Mouse (Mus musculus): ENCODE measurements around the gene Ptch1. TPM values are rescaled to one million over a fixed set of nuclear protein-coding genes. Genes with fewer than 3 reads are reported as not detected.

Gene Ptch1
- total RNA-seq (2012; rRNA removed) = 21.6 and 63.8 TPM in 2 replicates

DNA sequence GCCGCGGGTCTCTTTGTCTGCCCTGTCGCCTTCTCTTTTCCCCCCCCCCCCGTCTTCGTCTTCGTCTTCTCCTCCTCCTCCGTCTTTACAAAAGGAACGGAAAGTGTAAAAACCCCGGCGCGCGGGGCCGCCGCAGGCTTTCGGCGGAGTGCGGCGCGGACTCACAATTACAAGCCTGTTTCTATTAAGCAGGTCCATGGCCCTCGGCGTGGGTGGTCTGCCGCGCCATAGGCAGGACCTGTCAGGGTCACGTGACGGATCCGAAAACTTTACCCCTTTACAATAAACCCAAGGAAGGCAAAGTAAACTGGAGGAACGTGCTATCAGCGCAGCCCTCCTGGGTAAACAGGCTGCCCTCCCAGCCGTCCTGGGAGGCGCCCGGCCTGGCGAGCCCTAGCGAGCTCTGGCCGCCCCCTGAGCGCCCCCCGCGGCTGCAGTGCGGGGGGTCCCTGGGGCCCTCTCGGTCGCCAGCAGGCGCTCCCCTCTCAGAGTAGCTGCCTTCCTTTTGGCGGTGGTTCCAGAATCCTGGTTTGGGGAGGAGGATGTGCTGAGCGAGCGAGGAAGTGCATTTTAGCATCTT is at the start of gene Ptch1:
Gene Ptch1, minus strand, starts transcription at position 343 of the 580 bp plus-strand sequence.
- DNase-seq (ENCODE audit: low read depth, low spot score) = peak; percentile 61
- Histone ChIP-seq H3K9me3 (ENCODE audit: control insufficient read depth, insufficient read depth, low read depth, low read length) (no peaks in the 10 kb centered on the region), H3K4me1 (ENCODE audit: control insufficient read depth in 2 of 2, insufficient read depth in 2 of 2, low read length in 2 of 2, poor library complexity in 1 of 2) (peaks cover 2 to 4% of the 10 kb centered on the region in 2 experiments; a peak in 2 of 4 replicates), H3K9ac (ENCODE audit: insufficient read depth, low read depth, low read length, poor library complexity, severe bottlenecking) (peak within 1 kb of the TSS; percentile 63), H3K36me3 (ENCODE audit: control insufficient read depth, insufficient read depth, low read length, poor library complexity, severe bottlenecking) (no peaks in the 10 kb centered on the region), H3K27ac (ENCODE audit: insufficient read depth, low read depth, low read length, poor library complexity, severe bottlenecking) (no peak within 1 kb of the TSS), H3K4me3 (ENCODE audit: insufficient read depth in 1 of 2, low read depth in 1 of 2, low read length in 2 of 2, poor library complexity in 1 of 2, severe bottlenecking in 1 of 2) (peak within 1 kb of the TSS; percentile 65 to 68)
- TF ChIP-seq ZNF384 (IDR thresholded peaks at IDR 0.05; ENCODE audit: low read depth, low read length) (no peak), HCFC1 (IDR thresholded peaks at IDR 0.05; ENCODE audit: borderline replicate concordance, insufficient read depth, low read length) (no peak), CHD2 (IDR thresholded peaks at IDR 0.05; ENCODE audit: low read depth, low read length) (no peak), ZC3H11A (IDR thresholded peaks at IDR 0.05; ENCODE audit: borderline replicate concordance, low read depth, low read length) (no peak; the same call in 1 of the 2 replicates), MAFK (IDR thresholded peaks at IDR 0.05; ENCODE audit: insufficient read depth, low read depth, low read length) (no peak)
- in situ Hi-C loops (cut with MboI; ENCODE audit: low sequenced_read_pairs in 2 of 2, unreplicated experiment in 2 of 2) = no loop called here

DNA sequence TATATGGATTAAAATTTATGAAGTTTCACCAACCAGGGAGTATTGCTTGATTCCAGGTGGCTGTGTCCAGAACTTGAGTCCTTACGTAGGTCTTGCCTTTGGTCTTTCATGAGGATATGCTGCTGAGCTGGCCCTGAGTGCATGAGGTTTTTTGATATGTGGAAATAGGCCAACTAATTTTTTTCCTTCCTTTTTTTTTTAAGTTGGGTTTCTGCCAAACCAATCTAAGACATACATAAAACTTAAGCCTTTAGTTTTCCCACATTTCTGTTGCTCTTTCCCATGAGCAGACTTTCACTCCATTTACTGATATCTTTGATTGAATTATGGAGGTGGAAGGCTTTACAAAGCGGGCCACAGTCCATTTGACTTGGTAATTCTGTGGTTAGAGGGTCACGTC is 47.9 kb upstream of the Ptch1 start:
- H3K9ac ChIP-seq (ENCODE audit: insufficient read depth, low read depth, low read length, poor library complexity, severe bottlenecking) = no peak overlapping the region
- no peak for DNase-seq (ENCODE audit: low read depth, low spot score)
- no peak overlapping the region for H3K27ac ChIP-seq (ENCODE audit: insufficient read depth, low read depth, low read length, poor library complexity, severe bottlenecking)
- no peaks in the 10 kb centered on the region for H3K9me3 ChIP-seq (ENCODE audit: control insufficient read depth, insufficient read depth, low read depth, low read length)
- TF ChIP-seq ZC3H11A (IDR thresholded peaks at IDR 0.05; ENCODE audit: borderline replicate concordance, low read depth, low read length) (no peak), ZNF384 (IDR thresholded peaks at IDR 0.05; ENCODE audit: low read depth, low read length) (no peak), MAFK (IDR thresholded peaks at IDR 0.05; ENCODE audit: insufficient read depth, low read depth, low read length) (no peak)
- in situ Hi-C loops (cut with MboI; ENCODE audit: low sequenced_read_pairs in 2 of 2, unreplicated experiment in 2 of 2) = no loop called here
- no peak overlapping the region for H3K4me3 ChIP-seq (ENCODE audit: insufficient read depth in 1 of 2, low read depth in 1 of 2, low read length in 2 of 2, poor library complexity in 1 of 2, severe bottlenecking in 1 of 2)
- no peaks in the 10 kb centered on the region for H3K36me3 ChIP-seq (ENCODE audit: control insufficient read depth, insufficient read depth, low read length, poor library complexity, severe bottlenecking)
- no peaks in the 10 kb centered on the region for H3K4me1 ChIP-seq (ENCODE audit: control insufficient read depth in 2 of 2, insufficient read depth in 2 of 2, low read length in 2 of 2, poor library complexity in 1 of 2)

DNA sequence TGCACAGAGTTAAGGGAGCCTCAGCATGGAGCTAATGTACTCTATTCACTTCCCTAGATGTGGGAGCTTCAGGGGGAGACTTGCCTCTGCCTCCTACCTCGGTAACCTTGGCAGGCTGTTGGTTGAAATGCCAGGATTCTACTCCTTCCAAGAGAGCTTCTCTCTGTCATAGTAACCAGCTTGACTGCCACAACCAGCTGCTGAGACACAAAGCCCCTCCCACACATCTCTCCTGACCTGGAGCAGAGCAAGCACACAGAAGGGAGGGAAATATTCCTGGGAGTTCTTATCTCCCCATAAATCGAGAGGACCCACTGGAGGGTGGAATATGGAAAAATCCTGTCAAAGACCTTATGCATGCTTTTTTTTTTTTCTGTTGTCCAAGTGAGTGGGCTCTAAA is 39.8 kb upstream of the Ptch1 start:
- in situ Hi-C loops (cut with MboI; ENCODE audit: low sequenced_read_pairs in 2 of 2, unreplicated experiment in 2 of 2) = no loop called here
- peaks cover 0 to 4% of the 10 kb centered on the region in 2 experiments; a peak in 1 of 4 replicates for H3K4me1 ChIP-seq (ENCODE audit: control insufficient read depth in 2 of 2, insufficient read depth in 2 of 2, low read length in 2 of 2, poor library complexity in 1 of 2)
- no peaks in the 10 kb centered on the region for H3K36me3 ChIP-seq (ENCODE audit: control insufficient read depth, insufficient read depth, low read length, poor library complexity, severe bottlenecking)

DNA sequence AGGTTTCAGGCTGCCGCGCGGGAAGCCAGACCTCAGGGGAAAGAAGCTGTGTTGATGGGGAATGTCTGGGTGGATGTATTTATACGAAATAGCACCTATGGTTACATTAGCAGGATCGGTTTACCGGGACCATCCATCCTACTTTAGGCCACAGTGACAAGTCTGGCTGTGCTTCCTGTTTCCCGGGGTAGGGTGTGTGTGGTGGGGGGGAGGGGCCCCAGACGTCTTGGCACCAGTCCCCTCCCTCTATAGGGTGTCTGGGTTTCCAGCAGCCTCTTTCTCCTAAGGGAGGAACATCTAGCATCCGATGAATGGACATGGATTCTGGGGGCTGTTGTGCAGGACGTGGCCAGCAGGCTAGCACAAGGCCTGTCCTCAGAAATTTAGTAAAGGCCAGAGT is 36.3 kb upstream of the Ptch1 start:
- H3K4me3 ChIP-seq (ENCODE audit: insufficient read depth in 1 of 2, low read depth in 1 of 2, low read length in 2 of 2, poor library complexity in 1 of 2, severe bottlenecking in 1 of 2) = no peak overlapping the region
- H3K4me1 ChIP-seq (ENCODE audit: control insufficient read depth in 2 of 2, insufficient read depth in 2 of 2, low read length in 2 of 2, poor library complexity in 1 of 2) = peaks cover 0 to 4% of the 10 kb centered on the region in 2 experiments; a peak in 1 of 4 replicates
- in situ Hi-C loops (cut with MboI; ENCODE audit: low sequenced_read_pairs in 2 of 2, unreplicated experiment in 2 of 2) = no loop called here
- no peak for DNase-seq (ENCODE audit: low read depth, low spot score)
- H3K9ac ChIP-seq (ENCODE audit: insufficient read depth, low read depth, low read length, poor library complexity, severe bottlenecking) = no peak overlapping the region
- H3K36me3 ChIP-seq (ENCODE audit: control insufficient read depth, insufficient read depth, low read length, poor library complexity, severe bottlenecking) = no peaks in the 10 kb centered on the region
- TF ChIP-seq HCFC1 (IDR thresholded peaks at IDR 0.05; ENCODE audit: borderline replicate concordance, insufficient read depth, low read length) (no peak), CHD2 (IDR thresholded peaks at IDR 0.05; ENCODE audit: low read depth, low read length) (no peak), MAFK (IDR thresholded peaks at IDR 0.05; ENCODE audit: insufficient read depth, low read depth, low read length) (no peak), ZC3H11A (IDR thresholded peaks at IDR 0.05; ENCODE audit: borderline replicate concordance, low read depth, low read length) (no peak), ZNF384 (IDR thresholded peaks at IDR 0.05; ENCODE audit: low read depth, low read length) (no peak)
- no peak overlapping the region for H3K27ac ChIP-seq (ENCODE audit: insufficient read depth, low read depth, low read length, poor library complexity, severe bottlenecking)
- no peaks in the 10 kb centered on the region for H3K9me3 ChIP-seq (ENCODE audit: control insufficient read depth, insufficient read depth, low read depth, low read length)

More for the DNA sequence above, 39.8 kb upstream of the Ptch1 start:
- no peak overlapping the region for H3K4me3 ChIP-seq (ENCODE audit: insufficient read depth in 1 of 2, low read depth in 1 of 2, low read length in 2 of 2, poor library complexity in 1 of 2, severe bottlenecking in 1 of 2)
- no peak overlapping the region for H3K9ac ChIP-seq (ENCODE audit: insufficient read depth, low read depth, low read length, poor library complexity, severe bottlenecking)
- H3K27ac ChIP-seq (ENCODE audit: insufficient read depth, low read depth, low read length, poor library complexity, severe bottlenecking) = no peak overlapping the region
- no peaks in the 10 kb centered on the region for H3K9me3 ChIP-seq (ENCODE audit: control insufficient read depth, insufficient read depth, low read depth, low read length)
- DNase-seq (ENCODE audit: low read depth, low spot score) = no peak
- no peak for TF ChIP-seq HCFC1 (IDR thresholded peaks at IDR 0.05; ENCODE audit: borderline replicate concordance, insufficient read depth, low read length)
- TF ChIP-seq MAFK (IDR thresholded peaks at IDR 0.05; ENCODE audit: insufficient read depth, low read depth, low read length) = no peak

DNA sequence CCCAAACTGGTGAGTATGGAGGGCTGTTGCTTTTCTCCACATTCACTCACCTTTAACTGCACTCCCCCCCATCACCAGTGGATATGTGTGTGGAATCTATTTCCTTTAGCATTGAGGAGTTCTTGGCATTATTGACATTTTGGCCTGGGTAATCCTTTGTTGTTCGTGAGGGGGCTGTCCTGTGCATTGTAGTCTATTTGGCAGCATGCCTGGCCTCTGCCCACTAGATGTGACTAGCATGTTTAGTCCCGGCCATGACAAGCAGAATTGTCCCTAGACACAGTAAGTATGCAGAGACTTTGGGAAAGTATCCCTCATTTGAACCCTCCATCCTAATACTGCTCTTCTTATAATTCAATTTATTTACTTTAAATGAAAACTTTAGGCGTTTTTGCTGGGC is 24.2 kb upstream of the Ptch1 start:
- Histone ChIP-seq H3K9me3 (ENCODE audit: control insufficient read depth, insufficient read depth, low read depth, low read length) (no peaks in the 10 kb centered on the region), H3K27ac (ENCODE audit: insufficient read depth, low read depth, low read length, poor library complexity, severe bottlenecking) (no peak overlapping the region), H3K36me3 (ENCODE audit: control insufficient read depth, insufficient read depth, low read length, poor library complexity, severe bottlenecking) (no peaks in the 10 kb centered on the region), H3K4me3 (ENCODE audit: insufficient read depth in 1 of 2, low read depth in 1 of 2, low read length in 2 of 2, poor library complexity in 1 of 2, severe bottlenecking in 1 of 2) (no peak overlapping the region), H3K9ac (ENCODE audit: insufficient read depth, low read depth, low read length, poor library complexity, severe bottlenecking) (no peak overlapping the region), H3K4me1 (ENCODE audit: control insufficient read depth in 2 of 2, insufficient read depth in 2 of 2, low read length in 2 of 2, poor library complexity in 1 of 2) (no peaks in the 10 kb centered on the region)
- DNase-seq (ENCODE audit: low read depth, low spot score) = no peak
- in situ Hi-C loops (cut with MboI; ENCODE audit: low sequenced_read_pairs in 2 of 2, unreplicated experiment in 2 of 2) = no loop called here
- no peak for TF ChIP-seq ZC3H11A (IDR thresholded peaks at IDR 0.05; ENCODE audit: borderline replicate concordance, low read depth, low read length)
- TF ChIP-seq MAFK (IDR thresholded peaks at IDR 0.05; ENCODE audit: insufficient read depth, low read depth, low read length) = no peak
- TF ChIP-seq CHD2 (IDR thresholded peaks at IDR 0.05; ENCODE audit: low read depth, low read length) = no peak
- no peak for TF ChIP-seq HCFC1 (IDR thresholded peaks at IDR 0.05; ENCODE audit: borderline replicate concordance, insufficient read depth, low read length)
- TF ChIP-seq ZNF384 (IDR thresholded peaks at IDR 0.05; ENCODE audit: low read depth, low read length) = no peak
